Mouse (Mus musculus) midbrain, embryonic 10.5 days (tissue): ENCODE measurements at regions not wholly inside any gene's neighbourhood (a gene's known extent, or its start where the extent isn't known, plus 50 kb on each side); places are given as distances from the start of the nearest gene placed in this dataset.

Experiments used
- DNase-seq: peaks from one replicate; pipeline ENCODE4 v3.0.0-alpha.2; 2017; ENCODE audit warnings: low spot score
- H3K27ac ChIP-seq: fragments of 300-500 bp; sonication (generic); replicated peaks from 2 replicates; pipeline ENCODE4 v1.5.1; 2016; ENCODE audit warnings: mild to moderate bottlenecking
- H3K27me3 ChIP-seq: fragments of 300-500 bp; sonication (generic); 2 replicates; pipeline ENCODE4 v1.6.1; 2016; ENCODE audit warnings: low read depth, mild to moderate bottlenecking; ENCODE audit not compliant: poor library complexity, severe bottlenecking
- H3K36me3 ChIP-seq: fragments of 300-500 bp; sonication (generic); 2 replicates; pipeline ENCODE4 v1.6.1; 2016; ENCODE audit warnings: mild to moderate bottlenecking, moderate library complexity
- H3K4me1 ChIP-seq: fragments of 300-500 bp; sonication (generic); 2 replicates; pipeline ENCODE4 v1.6.1; 2016
- H3K4me3 ChIP-seq: fragments of 300-500 bp; sonication (generic); 2 replicates; pipeline ENCODE4 v1.5.1; 2016; ENCODE audit warnings: mild to moderate bottlenecking, moderate library complexity
- H3K9me3 ChIP-seq: fragments of 300-500 bp; sonication (generic); replicated peaks from 2 replicates; pipeline ENCODE4 v1.6.1; 2016; ENCODE audit warnings: mild to moderate bottlenecking
- WGBS: fragments of 180-500 bp; shearing (Covaris S2); methylation state at CpG from one replicate; pipeline ENCODE4 v1.1.7; 2016; 5-methylcytosine and 5-hydroxymethylcytosine counted together

GRCm38 (mm10) chr12:15741219-15741618 lies 75.5 kb downstream of the Trib2 start:
- H3K4me3 ChIP-seq = no peak overlapping the region
- no peak overlapping the region for H3K27ac ChIP-seq
- no peaks in the 10 kb centered on the region for H3K36me3 ChIP-seq
- WGBS = 81% methylated on average over 2 of the region's 2 CpGs
- no peaks in the 10 kb centered on the region for H3K9me3 ChIP-seq
- DNase-seq = no peak
- H3K4me1 ChIP-seq = no peaks in the 10 kb centered on the region
- H3K27me3 ChIP-seq = 0 out of 2 replicates have a peak, but pooled peaks cover 4% of the 10 kb centered on the region

GRCm38 (mm10) chr12:15738989-15739388 lies 77.7 kb downstream of the Trib2 start:
- Histone ChIP-seq H3K27ac (no peak overlapping the region), H3K4me3 (no peak overlapping the region), H3K4me1 (no peaks in the 10 kb centered on the region), H3K27me3 (no peaks in the 10 kb centered on the region), H3K36me3 (no peaks in the 10 kb centered on the region), H3K9me3 (no peaks in the 10 kb centered on the region)
- WGBS = 70% methylated on average over 4 of the region's 4 CpGs
- DNase-seq = no peak

- Histone ChIP-seq H3K36me3 (no peaks in the 10 kb centered on the region), H3K4me1 (peaks cover 6% of the 10 kb centered on the region; the same call in 1 of the 2 replicates), H3K9me3 (no peaks in the 10 kb centered on the region), H3K27me3 (no peaks in the 10 kb centered on the region), H3K4me3 (no peak overlapping the region), H3K27ac (no peak overlapping the region)
- 47% methylated on average over 3 of the region's 3 CpGs for WGBS
- no peak for DNase-seq
Observed at GRCm38 (mm10) chr12:15731261-15731660, 85.5 kb downstream of the Trib2 start.

- H3K27me3 ChIP-seq = no peaks in the 10 kb centered on the region
- H3K4me1 ChIP-seq = peaks cover 6% of the 10 kb centered on the region; the same call in 1 of the 2 replicates
- no peaks in the 10 kb centered on the region for H3K9me3 ChIP-seq
- no peak overlapping the region for H3K4me3 ChIP-seq
- no peak overlapping the region for H3K27ac ChIP-seq
- no peaks in the 10 kb centered on the region for H3K36me3 ChIP-seq
- 76% methylated on average over 3 of the region's 3 CpGs for WGBS
- no peak for DNase-seq
Observed at GRCm38 (mm10) chr12:15729696-15730095, 87.0 kb downstream of the Trib2 start.

- Histone ChIP-seq H3K27ac (no peak overlapping the region), H3K36me3 (no peaks in the 10 kb centered on the region), H3K4me3 (no peak overlapping the region), H3K27me3 (no peaks in the 10 kb centered on the region), H3K4me1 (no peaks in the 10 kb centered on the region), H3K9me3 (no peaks in the 10 kb centered on the region)
- WGBS = 78% methylated on average over 6 of the region's 6 CpGs
- DNase-seq = no peak
Observed at GRCm38 (mm10) chr12:15723529-15723928, 93.2 kb downstream of the Trib2 start.

GRCm38 (mm10) chr12:15722161-15722560 lies 94.6 kb downstream of the Trib2 start:
- Histone ChIP-seq H3K27me3 (no peaks in the 10 kb centered on the region), H3K36me3 (no peaks in the 10 kb centered on the region), H3K27ac (no peak overlapping the region), H3K4me1 (no peaks in the 10 kb centered on the region), H3K9me3 (no peaks in the 10 kb centered on the region), H3K4me3 (no peak overlapping the region)
- WGBS = 83% methylated on average over 2 of the region's 2 CpGs
- DNase-seq = no peak

GRCm38 (mm10) chr12:15720171-15720570 lies 96.6 kb downstream of the Trib2 start:
- Histone ChIP-seq H3K4me1 (no peaks in the 10 kb centered on the region), H3K27me3 (no peaks in the 10 kb centered on the region), H3K9me3 (no peaks in the 10 kb centered on the region), H3K36me3 (no peaks in the 10 kb centered on the region), H3K27ac (no peak overlapping the region), H3K4me3 (no peak overlapping the region)
- 86% methylated on average over 6 of the region's 6 CpGs for WGBS
- no peak for DNase-seq

GRCm38 (mm10) chr12:15718827-15719226 lies 97.9 kb downstream of the Trib2 start:
- Histone ChIP-seq H3K4me1 (no peaks in the 10 kb centered on the region), H3K27me3 (no peaks in the 10 kb centered on the region), H3K9me3 (no peaks in the 10 kb centered on the region), H3K27ac (no peak overlapping the region), H3K4me3 (no peak overlapping the region), H3K36me3 (no peaks in the 10 kb centered on the region)
- DNase-seq = no peak
- 82% methylated on average over 1 of the region's 1 CpGs for WGBS

GRCm38 (mm10) chr12:15717989-15718388 lies 98.7 kb downstream of the Trib2 start:
- Histone ChIP-seq H3K9me3 (no peaks in the 10 kb centered on the region), H3K4me3 (no peak overlapping the region), H3K4me1 (no peaks in the 10 kb centered on the region), H3K27ac (no peak overlapping the region), H3K27me3 (no peaks in the 10 kb centered on the region), H3K36me3 (no peaks in the 10 kb centered on the region)
- 90% methylated on average over 6 of the region's 6 CpGs for WGBS
- DNase-seq = no peak

GRCm38 (mm10) chr12:15717342-15717741 lies 99.4 kb downstream of the Trib2 start:
- Histone ChIP-seq H3K4me3 (no peak overlapping the region), H3K9me3 (no peaks in the 10 kb centered on the region), H3K27ac (no peak overlapping the region), H3K4me1 (no peaks in the 10 kb centered on the region), H3K27me3 (no peaks in the 10 kb centered on the region), H3K36me3 (no peaks in the 10 kb centered on the region)
- WGBS = 85% methylated on average over 3 of the region's 3 CpGs
- no peak for DNase-seq

- WGBS = 96% methylated on average over 2 of the region's 2 CpGs
- DNase-seq = no peak
- Histone ChIP-seq H3K27ac (no peak overlapping the region), H3K9me3 (no peaks in the 10 kb centered on the region), H3K36me3 (no peaks in the 10 kb centered on the region), H3K4me3 (no peak overlapping the region), H3K27me3 (no peaks in the 10 kb centered on the region), H3K4me1 (no peaks in the 10 kb centered on the region)
Observed at GRCm38 (mm10) chr12:15713623-15714022, 103.1 kb downstream of the Trib2 start.

GRCm38 (mm10) chr12:15707570-15708095 lies 109.1 kb downstream of the Trib2 start:
- DNase-seq = no peak
- no peaks in the 10 kb centered on the region for H3K36me3 ChIP-seq
- H3K4me3 ChIP-seq = no peak overlapping the region
- WGBS = 77% methylated on average over 6 of the region's 6 CpGs
- no peaks in the 10 kb centered on the region for H3K9me3 ChIP-seq
- peaks cover 3% of the 10 kb centered on the region; the same call in 1 of the 2 replicates for H3K4me1 ChIP-seq
- H3K27me3 ChIP-seq = no peaks in the 10 kb centered on the region
- no peak overlapping the region for H3K27ac ChIP-seq

GRCm38 (mm10) chr12:15704412-15704811 lies 112.3 kb downstream of the Trib2 start:
- Histone ChIP-seq H3K4me3 (no peak overlapping the region), H3K27me3 (no peaks in the 10 kb centered on the region), H3K27ac (no peak overlapping the region), H3K9me3 (no peaks in the 10 kb centered on the region), H3K4me1 (peaks cover 3% of the 10 kb centered on the region; the same call in 1 of the 2 replicates), H3K36me3 (no peaks in the 10 kb centered on the region)
- WGBS = 62% methylated on average over 5 of the region's 5 CpGs
- no peak for DNase-seq

GRCm38 (mm10) chr12:15702137-15702536 lies 114.6 kb downstream of the Trib2 start:
- no peak for DNase-seq
- H3K4me1 ChIP-seq = peaks cover 3% of the 10 kb centered on the region; the same call in 1 of the 2 replicates
- 92% methylated on average over 1 of the region's 1 CpGs for WGBS

More at GRCm38 (mm10) chr12:15702137-15702536, 114.6 kb downstream of the Trib2 start:
- Histone ChIP-seq H3K4me3 (no peak overlapping the region), H3K27me3 (no peaks in the 10 kb centered on the region), H3K27ac (no peak overlapping the region), H3K9me3 (no peaks in the 10 kb centered on the region), H3K36me3 (no peaks in the 10 kb centered on the region)
